Mouse (Mus musculus): Measurements from ENCODE around the gene Zfpm1. TPM values are rescaled to one million over a fixed set of nuclear protein-coding genes. Genes with fewer than 3 reads are reported as not detected.

The Zfpm1 gene
- polyA plus RNA-seq, 1 experiment from 2014 or later: 0.65 TPM

- peaks cover 4% of the 10 kb centered on the region; the same call in 1 of the 2 replicates for H3K27me3 ChIP-seq (replicated peaks; ENCODE audit: control insufficient read depth, insufficient read depth, low read length)
- no peak for ATAC-seq
- H3K4me3 ChIP-seq (replicated peaks; ENCODE audit: low read length): no peak overlapping the region
These were observed 74.0 kb downstream of the Zfpm1 start for GRCm38 (mm10) chr8:122355642-122356606.

GRCm38 (mm10) chr8:122357202-122357601 lies 75.3 kb downstream of the Zfpm1 start:
- H3K9ac ChIP-seq (replicated peaks; ENCODE audit: low read depth, low read length): no peak overlapping the region
- no peak overlapping the region for H3K4me2 ChIP-seq (ENCODE audit: low read length)
- peaks cover 2% of the 10 kb centered on the region for H3K27me3 ChIP-seq (replicated peaks; ENCODE audit: control insufficient read depth, insufficient read depth, low read length)
- H3K4me3 ChIP-seq (replicated peaks; ENCODE audit: low read length): no peak overlapping the region
- H3K36me3 ChIP-seq (ENCODE audit: control insufficient read depth, insufficient read depth): no peaks in the 10 kb centered on the region
- no peak overlapping the region for H3K27ac ChIP-seq (ENCODE audit: low read length)
- H3K9me3 ChIP-seq (ENCODE audit: control insufficient read depth, low read length): no peaks in the 10 kb centered on the region
- WGBS: 66% methylated on average over 11 of the region's 11 CpGs
- ATAC-seq: no peak
- H3K4me1 ChIP-seq (replicated peaks; ENCODE audit: control insufficient read depth, insufficient read depth, low read length): no peaks in the 10 kb centered on the region

More at GRCm38 (mm10) chr8:122355642-122356606, 74.0 kb downstream of the Zfpm1 start:
- H3K4me2 ChIP-seq (ENCODE audit: low read length): no peak overlapping the region
- no peak overlapping the region for H3K9ac ChIP-seq (replicated peaks; ENCODE audit: low read depth, low read length)
- H3K27ac ChIP-seq (ENCODE audit: low read length): no peak overlapping the region
- no peaks in the 10 kb centered on the region for H3K9me3 ChIP-seq (ENCODE audit: control insufficient read depth, low read length)
- WGBS: 70% methylated on average over 9 of the region's 9 CpGs
- H3K36me3 ChIP-seq (ENCODE audit: control insufficient read depth, insufficient read depth): no peaks in the 10 kb centered on the region
- H3K4me1 ChIP-seq (replicated peaks; ENCODE audit: control insufficient read depth, insufficient read depth, low read length): no peaks in the 10 kb centered on the region

GRCm38 (mm10) chr8:122357641-122358040 lies 75.7 kb downstream of the Zfpm1 start:
- WGBS: 75% methylated on average over 5 of the region's 5 CpGs

GRCm38 (mm10) chr8:122359111-122359775 lies 77.3 kb downstream of the Zfpm1 start:
- Histone ChIP-seq H3K4me2 (ENCODE audit: low read length) (no peak overlapping the region), H3K4me3 (replicated peaks; ENCODE audit: low read length) (no peak overlapping the region), H3K27me3 (replicated peaks; ENCODE audit: control insufficient read depth, insufficient read depth, low read length) (peaks cover 6% of the 10 kb centered on the region), H3K4me1 (replicated peaks; ENCODE audit: control insufficient read depth, insufficient read depth, low read length) (no peaks in the 10 kb centered on the region), H3K9me3 (ENCODE audit: control insufficient read depth, low read length) (no peaks in the 10 kb centered on the region), H3K36me3 (ENCODE audit: control insufficient read depth, insufficient read depth) (no peaks in the 10 kb centered on the region), H3K9ac (replicated peaks; ENCODE audit: low read depth, low read length) (no peak overlapping the region), H3K27ac (ENCODE audit: low read length) (no peak overlapping the region)
- no peak for ATAC-seq
- WGBS: 77% methylated on average over 15 of the region's 15 CpGs

More at GRCm38 (mm10) chr8:122357641-122358040, 75.7 kb downstream of the Zfpm1 start:
- ATAC-seq: no peak
- Histone ChIP-seq H3K9ac (replicated peaks; ENCODE audit: low read depth, low read length) (no peak overlapping the region), H3K4me1 (replicated peaks; ENCODE audit: control insufficient read depth, insufficient read depth, low read length) (no peaks in the 10 kb centered on the region), H3K4me3 (replicated peaks; ENCODE audit: low read length) (no peak overlapping the region), H3K27me3 (replicated peaks; ENCODE audit: control insufficient read depth, insufficient read depth, low read length) (no peaks in the 10 kb centered on the region; the same call in none of the 2 replicates), H3K36me3 (ENCODE audit: control insufficient read depth, insufficient read depth) (no peaks in the 10 kb centered on the region), H3K4me2 (ENCODE audit: low read length) (no peak overlapping the region), H3K9me3 (ENCODE audit: control insufficient read depth, low read length) (no peaks in the 10 kb centered on the region), H3K27ac (ENCODE audit: low read length) (no peak overlapping the region)

GRCm38 (mm10) chr8:122360696-122361416 lies 78.9 kb downstream of the Zfpm1 start, which contains the start of gene Trhr2:
TSS of gene Trhr2 (minus strand) at chr8:122360746.
- Histone ChIP-seq H3K36me3 (ENCODE audit: control insufficient read depth, insufficient read depth) (no peaks in the 10 kb centered on the region), H3K4me3 (replicated peaks; ENCODE audit: low read length) (no peak within 1 kb of the TSS), H3K9me3 (ENCODE audit: control insufficient read depth, low read length) (no peaks in the 10 kb centered on the region), H3K4me1 (replicated peaks; ENCODE audit: control insufficient read depth, insufficient read depth, low read length) (no peaks in the 10 kb centered on the region), H3K27ac (ENCODE audit: low read length) (no peak within 1 kb of the TSS), H3K27me3 (replicated peaks; ENCODE audit: control insufficient read depth, insufficient read depth, low read length) (peaks cover 6% of the 10 kb centered on the region), H3K9ac (replicated peaks; ENCODE audit: low read depth, low read length) (no peak within 1 kb of the TSS), H3K4me2 (ENCODE audit: low read length) (no peak within 1 kb of the TSS)
- WGBS: 78% methylated on average over 7 of the region's 7 CpGs
- ATAC-seq: no peak

- peaks cover 6% of the 10 kb centered on the region; the same call in 1 of the 2 replicates for H3K27me3 ChIP-seq (replicated peaks; ENCODE audit: control insufficient read depth, insufficient read depth, low read length)
- no peak overlapping the region for H3K4me2 ChIP-seq (ENCODE audit: low read length)
- H3K36me3 ChIP-seq (ENCODE audit: control insufficient read depth, insufficient read depth): no peaks in the 10 kb centered on the region
- no peaks in the 10 kb centered on the region for H3K9me3 ChIP-seq (ENCODE audit: control insufficient read depth, low read length)
- WGBS: 58% methylated on average over 5 of the region's 5 CpGs
- no peaks in the 10 kb centered on the region for H3K4me1 ChIP-seq (replicated peaks; ENCODE audit: control insufficient read depth, insufficient read depth, low read length)
- no peak overlapping the region for H3K9ac ChIP-seq (replicated peaks; ENCODE audit: low read depth, low read length)
- ATAC-seq: no peak
- no peak overlapping the region for H3K27ac ChIP-seq (ENCODE audit: low read length)
- no peak overlapping the region for H3K4me3 ChIP-seq (replicated peaks; ENCODE audit: low read length)
These were observed 80.3 kb downstream of the Zfpm1 start for GRCm38 (mm10) chr8:122362271-122362670.

GRCm38 (mm10) chr8:122362967-122363366 lies 81.0 kb downstream of the Zfpm1 start:
- no peak overlapping the region for H3K4me2 ChIP-seq (ENCODE audit: low read length)
- no peak overlapping the region for H3K9ac ChIP-seq (replicated peaks; ENCODE audit: low read depth, low read length)
- no peaks in the 10 kb centered on the region for H3K4me1 ChIP-seq (replicated peaks; ENCODE audit: control insufficient read depth, insufficient read depth, low read length)
- peaks cover 6% of the 10 kb centered on the region; the same call in 1 of the 2 replicates for H3K27me3 ChIP-seq (replicated peaks; ENCODE audit: control insufficient read depth, insufficient read depth, low read length)
- H3K4me3 ChIP-seq (replicated peaks; ENCODE audit: low read length): no peak overlapping the region
- H3K9me3 ChIP-seq (ENCODE audit: control insufficient read depth, low read length): no peaks in the 10 kb centered on the region
- H3K36me3 ChIP-seq (ENCODE audit: control insufficient read depth, insufficient read depth): no peaks in the 10 kb centered on the region
- H3K27ac ChIP-seq (ENCODE audit: low read length): no peak overlapping the region
- 33% methylated on average over 8 of the region's 8 CpGs for WGBS
- no peak for ATAC-seq

- WGBS: 79% methylated on average over 10 of the region's 10 CpGs
These were observed 86.6 kb downstream of the Zfpm1 start for GRCm38 (mm10) chr8:122368494-122368893.

GRCm38 (mm10) chr8:122369665-122370064 lies 87.7 kb downstream of the Zfpm1 start:
- Histone ChIP-seq H3K9ac (replicated peaks; ENCODE audit: low read depth, low read length) (no peak overlapping the region), H3K27ac (ENCODE audit: low read length) (no peak overlapping the region), H3K4me1 (replicated peaks; ENCODE audit: control insufficient read depth, insufficient read depth, low read length) (no peaks in the 10 kb centered on the region), H3K4me3 (replicated peaks; ENCODE audit: low read length) (no peak overlapping the region), H3K36me3 (ENCODE audit: control insufficient read depth, insufficient read depth) (no peaks in the 10 kb centered on the region), H3K4me2 (ENCODE audit: low read length) (no peak overlapping the region), H3K9me3 (ENCODE audit: control insufficient read depth, low read length) (no peaks in the 10 kb centered on the region), H3K27me3 (replicated peaks; ENCODE audit: control insufficient read depth, insufficient read depth, low read length) (no peaks in the 10 kb centered on the region)
- WGBS: 8% methylated on average over 9 of the region's 9 CpGs
- ATAC-seq: no peak

More at GRCm38 (mm10) chr8:122368494-122368893, 86.6 kb downstream of the Zfpm1 start:
- H3K27me3 ChIP-seq (replicated peaks; ENCODE audit: control insufficient read depth, insufficient read depth, low read length): peaks cover 2% of the 10 kb centered on the region; the same call in 1 of the 2 replicates
- no peaks in the 10 kb centered on the region for H3K9me3 ChIP-seq (ENCODE audit: control insufficient read depth, low read length)
- H3K4me1 ChIP-seq (replicated peaks; ENCODE audit: control insufficient read depth, insufficient read depth, low read length): no peaks in the 10 kb centered on the region
- ATAC-seq: no peak
- no peak overlapping the region for H3K4me2 ChIP-seq (ENCODE audit: low read length)
- no peak overlapping the region for H3K4me3 ChIP-seq (replicated peaks; ENCODE audit: low read length)
- no peak overlapping the region for H3K9ac ChIP-seq (replicated peaks; ENCODE audit: low read depth, low read length)
- no peaks in the 10 kb centered on the region for H3K36me3 ChIP-seq (ENCODE audit: control insufficient read depth, insufficient read depth)
- no peak overlapping the region for H3K27ac ChIP-seq (ENCODE audit: low read length)
